Mouse (Mus musculus) lung, postnatal 0 days (tissue): ENCODE data around the gene Lmbrd2. TPM values are rescaled to one million over a fixed set of nuclear protein-coding genes. Genes with fewer than 3 reads are reported as not detected.
"Not testable (repeated sequence)": the region's sequence is repeated elsewhere in the genome, so short reads cannot be mapped to it uniquely, and the experiment has no call there.

Experiments
- ATAC-seq: fragments of 200-750 bp; cut with Nextera tagmentation; 2 replicates; pipeline ENCODE4 v1.8.0; 2017; ENCODE audit warnings: moderate library complexity
- DNase-seq: peaks from one replicate; pipeline ENCODE4 v3.0.0-alpha.2; 2016; ENCODE audit warnings: low spot score
- H3K27ac ChIP-seq: fragments of 300-500 bp; sonication (generic); 2 replicates; pipeline ENCODE4 v1.5.1; 2014; ENCODE audit warnings: antibody characterized with exemption, mild to moderate bottlenecking, low read length, mixed read lengths
- H3K27me3 ChIP-seq: fragments of 300-500 bp; sonication (generic); replicated peaks from 2 replicates; pipeline ENCODE4 v1.6.1; 2014; ENCODE audit warnings: low read length, mixed read lengths; ENCODE audit not compliant: insufficient read depth
- H3K36me3 ChIP-seq: fragments of 300-500 bp; sonication (generic); 2 replicates; pipeline ENCODE4 v1.6.1; 2014; ENCODE audit warnings: low read length, mixed read lengths; ENCODE audit not compliant: insufficient read depth
- H3K4me1 ChIP-seq: fragments of 300-500 bp; sonication (generic); 2 replicates; pipeline ENCODE4 v1.6.1; 2014; ENCODE audit warnings: antibody characterized with exemption, low read depth, low read length, mixed read lengths; ENCODE audit not compliant: insufficient read depth
- H3K4me2 ChIP-seq: fragments of 300-500 bp; sonication (generic); replicated peaks from 2 replicates; pipeline ENCODE4 v1.6.1; 2014; ENCODE audit warnings: low read depth, mild to moderate bottlenecking, low read length, moderate library complexity, mixed read lengths
- H3K4me3 ChIP-seq: fragments of 300-500 bp; sonication (generic); 2 replicates; pipeline ENCODE4 v1.5.1; 2014; ENCODE audit warnings: low read depth, low read length
- H3K9ac ChIP-seq: fragments of 300-500 bp; sonication (generic); replicated peaks from 2 replicates; pipeline ENCODE4 v1.6.1; 2014; ENCODE audit warnings: low read depth, mild to moderate bottlenecking
- H3K9me3 ChIP-seq: fragments of 300-500 bp; sonication (generic); 2 replicates; pipeline ENCODE4 v1.6.1; 2016; ENCODE audit warnings: low read length, mixed read lengths
- CTCF ChIP-seq: IDR thresholded peaks from 2 replicates; pipeline ENCODE4 v1.5.1; 2016; ENCODE audit warnings: antibody characterized with exemption, mild to moderate bottlenecking
- EP300 ChIP-seq: IDR thresholded peaks from 2 replicates; pipeline ENCODE4 v1.6.1; 2016; ENCODE audit warnings: antibody characterized with exemption, mild to moderate bottlenecking, control low read depth
- WGBS: fragments of 180-500 bp; shearing (Covaris S2); extraction: QIAGEN DNeasy Blood & Tissue Kit; methylation state at CpG from one replicate; pipeline ENCODE4 v1.1.7; 2014; 5-methylcytosine and 5-hydroxymethylcytosine counted together
- polyA plus RNA-seq: library from polyadenylated mRNA; unstranded; fragments of >200 nt; fragmentation: Nextera tagmentation; extraction: Ambion mirVana; gene quantifications from 2 replicates; pipeline ENCODE4 v1.2.1, GENCODE M21; 2015

The Lmbrd2 gene
- polyA plus RNA-seq, 1 experiment from 2014 or later = 2.1 TPM

DNA sequence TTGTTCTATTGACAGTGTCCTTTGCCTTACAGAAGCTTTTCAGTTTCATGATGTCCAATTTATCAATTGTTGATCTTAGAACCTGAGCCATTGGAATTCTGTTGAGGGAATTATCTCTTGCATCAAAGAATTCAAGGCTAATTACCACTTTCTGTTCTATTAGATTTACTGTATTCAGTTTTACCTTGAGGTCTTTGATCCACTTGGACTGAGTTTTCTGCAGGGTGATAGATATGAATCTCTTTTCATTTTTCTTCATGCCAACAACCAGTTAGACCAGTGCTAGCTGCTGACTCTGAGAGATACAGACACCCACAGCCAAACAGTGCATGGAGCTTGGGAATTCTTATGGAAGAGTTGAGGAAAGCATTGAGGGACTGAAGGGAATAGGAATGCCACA lies 71.5 kb downstream of the Lmbrd2 start:
- Histone ChIP-seq H3K4me1 (no peaks in the 10 kb centered on the region), H3K4me3 (no peak overlapping the region), H3K9ac (no peak overlapping the region), H3K36me3 (no peaks in the 10 kb centered on the region), H3K27me3 (no peaks in the 10 kb centered on the region), H3K4me2 (no peak overlapping the region), H3K27ac (no peak overlapping the region), H3K9me3 (no peaks in the 10 kb centered on the region)
- DNase-seq = no peak
- no peak for ATAC-seq
- TF ChIP-seq EP300 (no peak), CTCF (no peak)

GRCm38 (mm10) chr15:9213026-9213425 lies 72.7 kb downstream of the Lmbrd2 start:
- H3K36me3 ChIP-seq, H3K9ac ChIP-seq, H3K27me3 ChIP-seq, H3K4me3 ChIP-seq, H3K27ac ChIP-seq, H3K9me3 ChIP-seq, H3K4me2 ChIP-seq, H3K4me1 ChIP-seq, ATAC-seq: not testable (repeated sequence)
- 56% methylated on average over 3 of the region's 3 CpGs for WGBS
- peak; percentile 5 for DNase-seq

- H3K9me3 ChIP-seq, H3K4me2 ChIP-seq, H3K27ac ChIP-seq, H3K9ac ChIP-seq, H3K4me3 ChIP-seq, H3K4me1 ChIP-seq, H3K27me3 ChIP-seq, H3K36me3 ChIP-seq, ATAC-seq, DNase-seq: not testable (repeated sequence)
- 88% methylated on average over 7 of the region's 7 CpGs for WGBS
These were observed 73.1 kb downstream of the Lmbrd2 start for GRCm38 (mm10) chr15:9213431-9213830.

DNA sequence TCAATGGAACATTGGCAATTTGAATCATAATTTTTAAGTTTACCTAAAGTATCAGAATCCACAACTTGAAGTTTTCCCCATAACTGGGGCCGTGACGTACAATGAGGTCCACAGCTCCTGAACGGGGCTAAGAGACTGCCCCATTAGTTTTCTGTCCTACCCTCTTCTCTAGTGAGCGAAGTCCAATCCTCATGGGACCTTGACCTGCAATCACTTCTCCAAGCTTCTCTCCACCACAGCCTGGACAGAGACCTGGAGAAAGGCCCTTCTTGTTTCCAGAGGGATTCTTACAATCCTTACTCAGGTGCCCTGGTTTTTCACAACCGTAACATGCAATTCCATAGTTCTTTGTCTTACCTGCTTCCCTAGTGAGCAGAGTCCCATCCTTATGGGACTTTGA lies 76.1 kb downstream of the Lmbrd2 start:
- Histone ChIP-seq H3K4me2 (no peak overlapping the region), H3K9me3 (no peaks in the 10 kb centered on the region), H3K36me3 (no peaks in the 10 kb centered on the region), H3K27ac (no peak overlapping the region), H3K4me3 (no peak overlapping the region), H3K27me3 (no peaks in the 10 kb centered on the region), H3K9ac (no peak overlapping the region), H3K4me1 (no peaks in the 10 kb centered on the region)
- 91% methylated on average over 5 of the region's 5 CpGs for WGBS
- DNase-seq (no peak), ATAC-seq (no peak)
- TF ChIP-seq EP300 (no peak), CTCF (no peak)

DNA sequence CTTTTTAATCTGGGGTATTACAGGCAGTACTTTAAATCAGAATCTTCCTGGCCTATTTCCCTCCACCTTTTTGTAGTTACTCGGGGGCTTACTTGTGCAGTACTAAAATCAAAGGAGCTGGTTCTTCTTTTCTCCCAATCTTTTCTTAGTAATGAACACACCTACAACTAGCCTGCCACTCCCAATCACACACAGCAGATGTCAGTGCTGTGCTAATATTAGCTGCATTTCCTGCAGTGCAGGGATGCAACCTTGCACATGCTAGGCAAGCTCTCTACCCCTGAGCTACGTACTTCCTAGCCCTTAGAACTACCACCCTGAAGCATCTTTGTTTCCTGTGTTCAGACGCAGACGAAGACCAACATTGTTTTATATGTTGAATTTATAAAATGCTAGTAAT lies 90.6 kb downstream of the Lmbrd2 start:
- not testable (repeated sequence) for H3K4me2 ChIP-seq, H3K9me3 ChIP-seq, H3K4me3 ChIP-seq, DNase-seq, ATAC-seq, H3K27ac ChIP-seq, H3K9ac ChIP-seq, H3K4me1 ChIP-seq, H3K27me3 ChIP-seq, H3K36me3 ChIP-seq
- WGBS = 73% methylated on average over 4 of the region's 4 CpGs

DNA sequence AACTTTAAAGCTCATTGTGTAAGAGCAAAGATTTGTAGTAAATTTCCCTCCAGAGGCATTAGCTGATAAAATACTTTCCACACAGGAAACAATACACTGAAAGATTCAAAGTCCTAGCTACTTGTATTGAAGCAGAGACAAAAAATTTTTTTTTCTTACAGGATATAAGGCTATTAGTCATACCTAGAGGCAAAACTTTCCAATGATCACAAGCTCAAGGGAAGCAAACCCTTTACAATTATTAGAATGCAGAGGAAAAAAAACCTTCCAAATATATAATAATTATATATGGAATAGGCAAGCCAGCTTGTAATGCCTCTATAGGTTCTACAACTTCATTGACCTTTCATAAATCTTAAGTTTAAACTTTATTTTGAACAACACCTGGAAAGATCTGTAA lies 106.0 kb downstream of the Lmbrd2 start:
- no peak for DNase-seq
- Histone ChIP-seq H3K4me2 (no peak overlapping the region), H3K9me3 (no peaks in the 10 kb centered on the region), H3K27ac (no peak overlapping the region), H3K4me1 (no peaks in the 10 kb centered on the region), H3K9ac (no peak overlapping the region), H3K4me3 (no peak overlapping the region), H3K36me3 (no peaks in the 10 kb centered on the region), H3K27me3 (no peaks in the 10 kb centered on the region)
- no peak for TF ChIP-seq CTCF
- no peak for TF ChIP-seq EP300
- ATAC-seq = no peak

Other genes with a start within 250 kb of the Lmbrd2 start
- gene Ranbp3l, start 172.6 kb upstream of the Lmbrd2 start, polyA plus RNA-seq = 0.25 and 0.37 TPM in 2 replicates
- 20.0 and 21.9 TPM in 2 replicates for gene Nadk2, start 69.3 kb upstream of the Lmbrd2 start, polyA plus RNA-seq
- 5.0 and 5.7 TPM in 2 replicates for gene Skp2, start 14.9 kb downstream of the Lmbrd2 start, polyA plus RNA-seq
- gene Ugt3a1, start 136.3 kb downstream of the Lmbrd2 start, polyA plus RNA-seq = not detected in 2 replicates
- not detected in 2 replicates for gene Ugt3a2, start 195.0 kb downstream of the Lmbrd2 start, polyA plus RNA-seq